In genomic region chr2:174899940-174900670, GRCm38 (mm10) we compare ENCODE assay signal across 9 mouse cellular contexts.
A peak's percentile ranks its signal among the peaks of the same experiment; 100 is the strongest.
DNase-seq lines count a peak whose midpoint lies in the region; ATAC-seq lines count a peak whose summit lies in the region.
"Had no signal": no experiment of that assay in that cellular context is flagged by ENCODE, and none has a peak within 500 bp of the region (broad histone marks: within the 10 kb centered on the region; RNA-seq: fewer than 3 reads in every experiment).

No protein-coding gene starts in this region.

- intact Hi-C loops in heart, postnatal 10 days (cut with DNase I), result loop anchor here (1.0 to 10.0 kb wide), 5 partner anchors 41 to 1715 kb away; no protein-coding TSS in a partner anchor

- no peak overlapping the region for H3K9ac ChIP-seq in heart, embryonic 12.5 days
- H3K9ac ChIP-seq in midbrain, embryonic 11.5 days (ENCODE audit: low read length), result no peak overlapping the region
- H3K9ac ChIP-seq in neural tube, embryonic 14.5 days (replicated peaks; ENCODE audit: low read depth, low read length), result no peak overlapping the region

- no peak for ATAC-seq in heart, embryonic 12.5 days (ENCODE audit: insufficient number of reproducible peaks, low FRiP score)
- peak; percentile 28; the same call in 1 of the 2 replicates for ATAC-seq in midbrain, embryonic 11.5 days (ENCODE audit: low FRiP score)
- peak; percentile 21; the same call in 1 of the 2 replicates for ATAC-seq in neural tube, embryonic 14.5 days (ENCODE audit: low read depth)
- ATAC-seq in cerebellum, adult (ENCODE audit: insufficient number of reproducible peaks, low FRiP score, low TSS enrichment), result no peak

- no peak overlapping the region for H3K4me3 ChIP-seq in heart, embryonic 12.5 days
- no peak overlapping the region for H3K4me3 ChIP-seq in midbrain, embryonic 11.5 days (ENCODE audit: low read depth, low read length)
- no peak overlapping the region for H3K4me3 ChIP-seq in midbrain, embryonic 10.5 days
- H3K4me3 ChIP-seq in neural tube, embryonic 14.5 days (ENCODE audit: low read depth, low read length), result no peak overlapping the region

- no peaks in the 10 kb centered on the region for H3K27me3 ChIP-seq in heart, embryonic 12.5 days (replicated peaks)
- no peaks in the 10 kb centered on the region for H3K27me3 ChIP-seq in midbrain, embryonic 11.5 days (ENCODE audit: control insufficient read depth, insufficient read depth, low read length)
- no peaks in the 10 kb centered on the region for H3K27me3 ChIP-seq in midbrain, embryonic 10.5 days (ENCODE audit: low read depth, poor library complexity, severe bottlenecking)
- no peaks in the 10 kb centered on the region for H3K27me3 ChIP-seq in neural tube, embryonic 14.5 days (ENCODE audit: control insufficient read depth, insufficient read depth, low read length)

- peak; percentile 93 for DNase-seq in heart, adult 11 months
- no peak for DNase-seq in midbrain, embryonic 11.5 days (ENCODE audit: low spot score, missing footprints)
- no peak for DNase-seq in midbrain, embryonic 10.5 days (ENCODE audit: low spot score)
- peak; percentile 35 to 39 for DNase-seq in heart, postnatal 10 days
- DNase-seq in right cerebral cortex, postnatal 14 days, result no peak
- DNase-seq: thymus, adult 18-20 months had no signal

- no peak overlapping the region for H3K4me2 ChIP-seq in heart, embryonic 12.5 days
- no peak overlapping the region for H3K4me2 ChIP-seq in midbrain, embryonic 11.5 days
- H3K4me2 ChIP-seq in neural tube, embryonic 14.5 days (ENCODE audit: low read depth, low read length), result no peak overlapping the region

- H3K4me1 ChIP-seq in heart, embryonic 12.5 days (replicated peaks), result peaks cover 14% of the 10 kb centered on the region
- H3K4me1 ChIP-seq in midbrain, embryonic 11.5 days (ENCODE audit: control insufficient read depth, insufficient read depth, low read length), result no peaks in the 10 kb centered on the region
- H3K4me1 ChIP-seq in midbrain, embryonic 10.5 days, result no peaks in the 10 kb centered on the region
- no peaks in the 10 kb centered on the region for H3K4me1 ChIP-seq in neural tube, embryonic 14.5 days (ENCODE audit: control insufficient read depth, insufficient read depth, low read length)

- H3K27ac ChIP-seq in heart, embryonic 12.5 days (ENCODE audit: poor library complexity, severe bottlenecking), result no peak overlapping the region
- H3K27ac ChIP-seq in midbrain, embryonic 11.5 days (ENCODE audit: low read depth, low read length), result no peak overlapping the region
- H3K27ac ChIP-seq in midbrain, embryonic 10.5 days (replicated peaks), result no peak overlapping the region; the same call in 1 of the 2 replicates
- H3K27ac ChIP-seq in neural tube, embryonic 14.5 days (ENCODE audit: low read depth, low read length), result no peak overlapping the region

- H3K36me3 ChIP-seq in heart, embryonic 12.5 days, result no peaks in the 10 kb centered on the region
- no peaks in the 10 kb centered on the region for H3K36me3 ChIP-seq in midbrain, embryonic 11.5 days (ENCODE audit: control insufficient read depth, insufficient read depth, low read length)
- no peaks in the 10 kb centered on the region for H3K36me3 ChIP-seq in midbrain, embryonic 10.5 days
- H3K36me3 ChIP-seq in neural tube, embryonic 14.5 days (ENCODE audit: control insufficient read depth, insufficient read depth, low read length), result no peaks in the 10 kb centered on the region

- H3K9me3 ChIP-seq in heart, embryonic 12.5 days (replicated peaks), result no peaks in the 10 kb centered on the region
- H3K9me3 ChIP-seq in midbrain, embryonic 11.5 days (ENCODE audit: control insufficient read depth, low read length), result no peaks in the 10 kb centered on the region
- no peaks in the 10 kb centered on the region for H3K9me3 ChIP-seq in midbrain, embryonic 10.5 days (replicated peaks)
- no peaks in the 10 kb centered on the region for H3K9me3 ChIP-seq in neural tube, embryonic 14.5 days (ENCODE audit: control insufficient read depth, low read length)

- 68% methylated on average over 5 of the region's 5 CpGs for WGBS in heart, embryonic 12.5 days
- WGBS in midbrain, embryonic 11.5 days, result 88% methylated on average over 5 of the region's 5 CpGs
- 81% methylated on average over 5 of the region's 5 CpGs for WGBS in midbrain, embryonic 10.5 days
- WGBS in neural tube, embryonic 14.5 days, result 80% methylated on average over 5 of the region's 5 CpGs

Comparison
In these comparisons a context has a peak if more than half of its experiments do, and no peak if none do; other contexts are left out.
1. DNase-seq: peak in heart, adult 11 months (single experiment) and heart, postnatal 10 days (2 of 2); none in midbrain, embryonic 11.5 days (single experiment), midbrain, embryonic 10.5 days (single experiment) and right cerebral cortex, postnatal 14 days (single experiment).
2. ATAC-seq: peak in midbrain, embryonic 11.5 days (single experiment) and neural tube, embryonic 14.5 days (single experiment); none in heart, embryonic 12.5 days (single experiment) and cerebellum, adult (single experiment).